Mouse (Mus musculus): ENCODE results near the gene Soga1.

Gene Soga1

GRCm38 (mm10) chr2:156987316-156987715 is 91.7 kb downstream of the Soga1 start:
- DNase-seq (ENCODE audit: low spot score), result no peak

DNA sequence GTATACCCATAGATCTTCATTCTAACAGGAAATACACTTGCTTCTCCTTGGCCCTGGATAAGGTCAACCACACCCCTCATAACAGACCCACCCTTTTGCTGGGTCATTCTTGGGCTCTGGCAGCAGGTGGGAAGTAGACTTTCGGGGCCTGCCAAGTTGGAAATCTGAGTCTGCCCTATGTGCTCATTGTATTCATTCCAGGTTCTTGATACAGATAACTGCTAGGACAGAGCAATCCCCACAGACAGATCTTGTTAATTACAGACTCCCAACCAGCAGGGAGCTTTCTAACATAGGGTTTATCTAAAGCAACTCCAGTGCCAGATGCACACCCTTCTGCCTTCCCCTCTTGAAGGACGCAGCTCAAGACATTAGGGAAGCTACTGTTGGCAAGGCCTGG is 96.2 kb downstream of the Soga1 start:
- DNase-seq (ENCODE audit: low spot score), result no peak

- DNase-seq (ENCODE audit: low spot score), result no peak
These were observed 97.8 kb downstream of the Soga1 start for GRCm38 (mm10) chr2:156981291-156981690.

GRCm38 (mm10) chr2:156980059-156980458 is 99.0 kb downstream of the Soga1 start:
- no peak for DNase-seq (ENCODE audit: low spot score)

DNA sequence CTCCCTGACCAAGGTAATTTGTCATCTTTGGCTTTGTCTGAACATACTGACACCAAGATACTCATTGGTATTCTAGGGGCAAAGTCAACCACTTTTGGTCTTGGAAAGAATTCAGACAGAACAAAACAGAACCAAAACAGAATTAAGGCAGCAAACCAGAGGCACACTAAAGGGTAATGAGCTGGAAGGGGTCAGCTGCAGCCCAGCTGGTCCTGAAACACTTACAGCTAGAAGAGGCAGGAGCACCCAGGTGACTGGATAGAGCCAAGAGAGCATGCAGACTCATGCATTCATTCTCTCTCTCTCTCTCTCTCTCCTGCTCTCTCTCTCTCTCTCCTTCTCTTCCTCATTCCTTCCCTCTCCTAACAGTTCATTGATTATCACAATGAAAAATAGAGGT is 102.3 kb downstream of the Soga1 start:
- DNase-seq (ENCODE audit: low spot score), result no peak

GRCm38 (mm10) chr2:156974967-156975366 is 104.1 kb downstream of the Soga1 start:
- no peak for DNase-seq (ENCODE audit: low spot score)

- DNase-seq (ENCODE audit: low spot score), result no peak
These were observed 105.5 kb downstream of the Soga1 start for GRCm38 (mm10) chr2:156973316-156974100.

- DNase-seq (ENCODE audit: low spot score), result no peak
These were observed 108.8 kb downstream of the Soga1 start for GRCm38 (mm10) chr2:156970253-156970652.

GRCm38 (mm10) chr2:156968501-156968900 is 110.6 kb downstream of the Soga1 start:
- no peak for DNase-seq (ENCODE audit: low spot score)

GRCm38 (mm10) chr2:156967388-156967787 is 111.7 kb downstream of the Soga1 start:
- no peak for DNase-seq (ENCODE audit: low spot score)
